Mouse (Mus musculus) layer of hippocampus, postnatal 36 days (tissue): ENCODE measurements around the gene Limch1. TPM values are rescaled to one million over a fixed set of nuclear protein-coding genes. Genes with fewer than 3 reads are reported as not detected.

ENCODE experiments used
- microRNA-seq, 2 experiments: library from miRNA; unstranded; fragments of <30 nt; microRNA quantifications; one replicate each; pipeline ENCODE4 v1.2.0; 2021
- total RNA-seq, 2 experiments: library from RNA; stranded (reverse); gene quantifications; 2 replicates each; pipeline ENCODE4 v1.2.3; 2021

The Limch1 gene
- total RNA-seq, 2 experiments from 2014 or later, result 119 to 142 TPM

Small RNA genes within 50 kb of the gene (microRNA-seq; reads per million reads assigned to microRNA genes)
- gene Gm23841, result 0 reads per million in 2 experiments

Other genes starting within 250 kb of the Limch1 start
- 10 to 100 TPM; 48.7 to 59.2 TPM for gene Apbb2, start 127.0 kb upstream of the Limch1 start, total RNA-seq
- gene Uchl1, start 69.7 kb upstream of the Limch1 start, total RNA-seq, result 100 to 1,000 TPM; 825 to 952 TPM